Mouse (Mus musculus) thymus, postnatal 0 days (tissue): Measurements from ENCODE around the gene Barhl2. TPM values are rescaled to one million over a fixed set of nuclear protein-coding genes. Genes with fewer than 3 reads are reported as not detected.

ENCODE experiments used
- DNase-seq: peaks from one replicate; pipeline ENCODE4 v3.0.0-alpha.2; 2015; ENCODE audit warnings: low spot score
- polyA plus RNA-seq: library from polyadenylated mRNA; unstranded; fragments of >200 nt; fragmentation: Nextera tagmentation; extraction: Ambion mirVana; gene quantifications from 2 replicates; pipeline ENCODE4 v1.2.1, GENCODE M21; 2015

Barhl2 gene
- polyA plus RNA-seq, 1 experiment from 2014 or later = not detected

GRCm38 (mm10) chr5:106455106-106455920, 2.7 kb downstream of the Barhl2 start:
- DNase-seq = no peak

GRCm38 (mm10) chr5:106454411-106455105, 3.4 kb downstream of the Barhl2 start:
- DNase-seq = no peak

GRCm38 (mm10) chr5:106453886-106454321, 4.1 kb downstream of the Barhl2 start:
- DNase-seq = no peak

- no peak for DNase-seq
These were observed 4.6 kb downstream of the Barhl2 start for GRCm38 (mm10) chr5:106453181-106453885.

GRCm38 (mm10) chr5:106452686-106453085, 5.3 kb downstream of the Barhl2 start:
- no peak for DNase-seq

GRCm38 (mm10) chr5:106451681-106452440, 6.1 kb downstream of the Barhl2 start:
- no peak for DNase-seq

GRCm38 (mm10) chr5:106450426-106451160, 7.4 kb downstream of the Barhl2 start:
- DNase-seq = no peak

- DNase-seq = no peak
These were observed 8.1 kb downstream of the Barhl2 start for GRCm38 (mm10) chr5:106449720-106450425.

- no peak for DNase-seq
These were observed 9.2 kb downstream of the Barhl2 start for GRCm38 (mm10) chr5:106448798-106449125.

- DNase-seq = no peak
These were observed 9.8 kb downstream of the Barhl2 start for GRCm38 (mm10) chr5:106447951-106448797.

- no peak for DNase-seq
These were observed 10.7 kb downstream of the Barhl2 start for GRCm38 (mm10) chr5:106447091-106447820.

GRCm38 (mm10) chr5:106446593-106446992, 11.4 kb downstream of the Barhl2 start:
- DNase-seq = no peak

GRCm38 (mm10) chr5:106445681-106446080, 12.3 kb downstream of the Barhl2 start:
- DNase-seq = no peak

- no peak for DNase-seq
These were observed 19.1 kb downstream of the Barhl2 start for GRCm38 (mm10) chr5:106438916-106439315.

GRCm38 (mm10) chr5:106426069-106426468, 31.9 kb downstream of the Barhl2 start:
- DNase-seq = no peak

- no peak for DNase-seq
These were observed 37.1 kb downstream of the Barhl2 start for GRCm38 (mm10) chr5:106420871-106421270.

GRCm38 (mm10) chr5:106420370-106420769, 37.6 kb downstream of the Barhl2 start:
- DNase-seq = no peak

GRCm38 (mm10) chr5:106417210-106417609, 40.8 kb downstream of the Barhl2 start:
- no peak for DNase-seq
